12 mouse cellular contexts compared by ENCODE assay signal in the genomic region with DNA sequence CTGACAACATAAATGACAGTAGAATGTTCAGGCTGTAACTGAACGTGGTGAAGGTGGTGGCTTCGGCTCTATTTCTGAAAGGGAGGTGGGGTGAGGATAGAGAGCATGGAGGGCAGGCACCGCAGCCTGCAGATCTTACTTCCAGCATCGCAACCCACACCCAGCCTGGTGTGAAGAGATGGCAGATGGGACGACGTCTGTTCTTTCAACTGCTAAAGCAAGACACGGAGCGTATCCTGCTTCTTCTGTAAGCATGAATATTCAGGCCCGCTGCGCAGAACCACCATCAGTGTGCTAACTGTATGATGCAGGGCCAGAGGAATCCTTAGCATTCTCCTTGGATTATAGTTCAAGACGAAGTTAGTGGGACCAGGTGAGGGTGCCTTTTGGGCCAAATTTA.
DNase-seq lines count a peak whose midpoint lies in the region; ATAC-seq and TF ChIP-seq lines count a peak whose summit lies in the region.
"Had no signal": no experiment of that assay in that cellular context is flagged by ENCODE, and none has a peak within 500 bp of the region (broad histone marks: within the 10 kb centered on the region; RNA-seq: fewer than 3 reads in every experiment).

No protein-coding gene starts in this region.

- no peak overlapping the region for H3K9ac ChIP-seq in midbrain, embryonic 14.5 days (replicated peaks; ENCODE audit: low read length)
- no peak overlapping the region for H3K9ac ChIP-seq in midbrain, embryonic 15.5 days
- H3K9ac ChIP-seq: embryonic facial prominence, embryonic 12.5 days; limb, embryonic 12.5 days had no signal

- intact Hi-C loops in left cerebral cortex, adult 2 months (cut with DNase I): loop anchor here (2.0 kb wide), 3 partner anchors 45 to 211 kb away; no protein-coding TSS in a partner anchor

- H3K4me2 ChIP-seq in midbrain, embryonic 14.5 days (ENCODE audit: low read length): no peak overlapping the region
- H3K4me2 ChIP-seq in midbrain, embryonic 15.5 days: no peak overlapping the region
- H3K4me2 ChIP-seq: embryonic facial prominence, embryonic 12.5 days; limb, embryonic 12.5 days had no signal

- no peak for ATAC-seq in midbrain, embryonic 14.5 days (ENCODE audit: low FRiP score, low TSS enrichment)
- ATAC-seq in midbrain, embryonic 15.5 days (replicated peaks): no peak
- ATAC-seq in megakaryocyte progenitor cell, adult 5-6 weeks (replicated peaks; ENCODE audit: poor library complexity): no peak

- 70% methylated on average over 11 of the region's 11 CpGs for WGBS in midbrain, embryonic 14.5 days
- WGBS in midbrain, embryonic 15.5 days: 62% methylated on average over 11 of the region's 11 CpGs

- no peaks in the 10 kb centered on the region for H3K36me3 ChIP-seq in midbrain, embryonic 14.5 days (ENCODE audit: control insufficient read depth, insufficient read depth, low read length)
- no peaks in the 10 kb centered on the region for H3K36me3 ChIP-seq in midbrain, embryonic 15.5 days (replicated peaks)
- H3K36me3 ChIP-seq: embryonic facial prominence, embryonic 12.5 days; limb, embryonic 12.5 days had no signal

- no peak for TF ChIP-seq CTCF in left cerebral cortex, adult 2 months (IDR thresholded peaks at IDR 0.05)

- no peak overlapping the region; the same call in 1 of the 2 replicates for H3K27ac ChIP-seq in midbrain, embryonic 14.5 days (replicated peaks; ENCODE audit: low read depth, low read length)
- no peak overlapping the region for H3K27ac ChIP-seq in midbrain, embryonic 15.5 days
- H3K27ac ChIP-seq in left cerebral cortex, adult 2 months: no peak overlapping the region
- H3K27ac ChIP-seq: embryonic facial prominence, embryonic 12.5 days; limb, embryonic 12.5 days; macrophage had no signal

- no peak overlapping the region for H3K4me3 ChIP-seq in midbrain, embryonic 14.5 days (replicated peaks; ENCODE audit: low read depth, low read length)
- H3K4me3 ChIP-seq in midbrain, embryonic 15.5 days: no peak overlapping the region
- no peak overlapping the region for H3K4me3 ChIP-seq in left cerebral cortex, adult 2 months
- H3K4me3 ChIP-seq: embryonic facial prominence, embryonic 12.5 days; limb, embryonic 12.5 days had no signal

- no peaks in the 10 kb centered on the region for H3K9me3 ChIP-seq in midbrain, embryonic 14.5 days (ENCODE audit: control insufficient read depth, low read length)
- H3K9me3 ChIP-seq in midbrain, embryonic 15.5 days: no peaks in the 10 kb centered on the region
- H3K9me3 ChIP-seq: embryonic facial prominence, embryonic 12.5 days; limb, embryonic 12.5 days had no signal

- no peaks in the 10 kb centered on the region for H3K27me3 ChIP-seq in midbrain, embryonic 14.5 days (ENCODE audit: control insufficient read depth, insufficient read depth, low read length)
- H3K27me3 ChIP-seq in midbrain, embryonic 15.5 days (replicated peaks): no peaks in the 10 kb centered on the region
- H3K27me3 ChIP-seq: embryonic facial prominence, embryonic 12.5 days; limb, embryonic 12.5 days had no signal

- H3K4me1 ChIP-seq in midbrain, embryonic 14.5 days (ENCODE audit: control insufficient read depth, insufficient read depth, low read length): peaks cover 13% of the 10 kb centered on the region; the same call in 1 of the 2 replicates
- peaks cover 32% of the 10 kb centered on the region for H3K4me1 ChIP-seq in midbrain, embryonic 15.5 days

- peak; percentile 24 for DNase-seq in midbrain, embryonic 14.5 days
- DNase-seq in frontal cortex, postnatal 10 days (ENCODE audit: low spot score in 2 of 2): peak; percentile 68 to 69
- peak; percentile 64 to 78 for DNase-seq in left cerebral cortex, adult 2 months (ENCODE audit: extremely low spot score in 1 of 2, low spot score in 2 of 2)
- DNase-seq in telencephalon, adult 2 months (ENCODE audit: low read depth, low spot score): peak; percentile 93
- DNase-seq in lung, postnatal 25 days (ENCODE audit: low spot score): no peak
- DNase-seq in thymus, postnatal 4 days: no peak
- DNase-seq: adrenal gland, postnatal 36 days had no signal

Comparison
In these comparisons a context has a peak if more than half of its experiments do, and no peak if none do; other contexts are left out.
1. DNase-seq: peak in midbrain, embryonic 14.5 days (single experiment), frontal cortex, postnatal 10 days (2 of 2), left cerebral cortex, adult 2 months (2 of 2) and telencephalon, adult 2 months (single experiment); none in lung, postnatal 25 days (single experiment) and thymus, postnatal 4 days (single experiment).